Mouse (Mus musculus): ENCODE results near the gene Gm20431. TPM values are rescaled to one million over a fixed set of nuclear protein-coding genes. Genes with fewer than 3 reads are reported as not detected.

The Gm20431 gene
- polyA plus RNA-seq, 1 experiment from 2014 or later, result 4.9 TPM

DNA sequence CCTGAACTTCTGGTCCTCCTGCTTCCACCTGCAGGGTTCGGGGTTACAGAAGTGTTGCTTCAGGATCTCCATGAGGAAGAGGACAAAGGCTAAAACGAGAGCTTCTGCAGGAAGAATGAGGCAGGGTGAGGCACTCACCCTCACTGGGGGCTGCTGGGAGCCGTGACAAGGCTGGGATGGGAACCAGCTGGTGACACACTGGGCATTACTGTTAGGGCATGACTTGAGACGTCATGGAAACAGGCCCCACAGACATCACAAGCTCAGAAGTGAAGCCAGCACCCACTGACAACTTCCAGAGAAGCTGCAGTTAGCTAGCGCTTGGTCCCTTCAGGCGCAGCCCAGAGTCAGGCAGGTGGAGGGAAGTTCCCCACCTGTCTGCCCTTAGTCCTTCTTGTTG lies 61.4 kb downstream of the Gm20431 start:
- no peak overlapping the region for H3K27ac ChIP-seq (ENCODE audit: low read depth, low read length)
- no peaks in the 10 kb centered on the region for H3K9me3 ChIP-seq (ENCODE audit: control insufficient read depth, low read length)
- peaks cover 17% of the 10 kb centered on the region for H3K4me1 ChIP-seq (replicated peaks; ENCODE audit: control insufficient read depth, insufficient read depth, low read length)
- H3K4me3 ChIP-seq (ENCODE audit: low read depth, low read length), result no peak overlapping the region
- H3K4me2 ChIP-seq, result no peak overlapping the region
- DNase-seq (ENCODE audit: low spot score) (no peak), ATAC-seq (replicated peaks; ENCODE audit: low FRiP score) (no peak)
- no peaks in the 10 kb centered on the region for H3K27me3 ChIP-seq (replicated peaks; ENCODE audit: control insufficient read depth, insufficient read depth, low read length)
- no peaks in the 10 kb centered on the region for H3K36me3 ChIP-seq (ENCODE audit: control insufficient read depth, insufficient read depth, low read length)
- no peak overlapping the region for H3K9ac ChIP-seq (ENCODE audit: low read depth, low read length)
- WGBS, result 72% methylated on average over 6 of the region's 6 CpGs

DNA sequence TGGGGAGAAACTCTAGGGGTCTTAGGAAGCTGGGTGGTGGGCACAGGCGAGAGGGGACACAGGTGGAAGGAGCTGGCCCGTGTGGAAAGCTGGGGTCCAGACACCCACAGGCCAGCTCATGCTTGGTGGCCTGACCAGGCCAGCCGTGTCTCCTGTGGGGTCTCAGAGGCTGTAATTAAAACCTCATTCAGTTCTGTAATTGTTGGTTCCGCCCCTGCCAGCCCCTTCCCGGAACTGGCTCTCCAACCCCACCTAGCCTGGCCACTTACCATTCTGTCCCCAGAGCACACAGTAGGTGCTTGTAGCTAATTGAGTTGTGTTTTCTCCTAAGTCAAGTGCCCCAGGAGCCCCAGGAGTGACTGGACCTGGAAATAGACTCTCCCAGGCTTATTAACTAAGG lies 62.1 kb downstream of the Gm20431 start:
- peaks cover 17% of the 10 kb centered on the region for H3K4me1 ChIP-seq (replicated peaks; ENCODE audit: control insufficient read depth, insufficient read depth, low read length)
- DNase-seq (ENCODE audit: low spot score) (no peak), ATAC-seq (replicated peaks; ENCODE audit: low FRiP score) (no peak)
- H3K9me3 ChIP-seq (ENCODE audit: control insufficient read depth, low read length), result no peaks in the 10 kb centered on the region
- no peak overlapping the region for H3K27ac ChIP-seq (ENCODE audit: low read depth, low read length)
- H3K9ac ChIP-seq (ENCODE audit: low read depth, low read length), result no peak overlapping the region
- H3K27me3 ChIP-seq (replicated peaks; ENCODE audit: control insufficient read depth, insufficient read depth, low read length), result no peaks in the 10 kb centered on the region
- H3K36me3 ChIP-seq (ENCODE audit: control insufficient read depth, insufficient read depth, low read length), result no peaks in the 10 kb centered on the region
- H3K4me2 ChIP-seq, result no peak overlapping the region
- 86% methylated on average over 5 of the region's 5 CpGs for WGBS
- no peak overlapping the region for H3K4me3 ChIP-seq (ENCODE audit: low read depth, low read length)

DNA sequence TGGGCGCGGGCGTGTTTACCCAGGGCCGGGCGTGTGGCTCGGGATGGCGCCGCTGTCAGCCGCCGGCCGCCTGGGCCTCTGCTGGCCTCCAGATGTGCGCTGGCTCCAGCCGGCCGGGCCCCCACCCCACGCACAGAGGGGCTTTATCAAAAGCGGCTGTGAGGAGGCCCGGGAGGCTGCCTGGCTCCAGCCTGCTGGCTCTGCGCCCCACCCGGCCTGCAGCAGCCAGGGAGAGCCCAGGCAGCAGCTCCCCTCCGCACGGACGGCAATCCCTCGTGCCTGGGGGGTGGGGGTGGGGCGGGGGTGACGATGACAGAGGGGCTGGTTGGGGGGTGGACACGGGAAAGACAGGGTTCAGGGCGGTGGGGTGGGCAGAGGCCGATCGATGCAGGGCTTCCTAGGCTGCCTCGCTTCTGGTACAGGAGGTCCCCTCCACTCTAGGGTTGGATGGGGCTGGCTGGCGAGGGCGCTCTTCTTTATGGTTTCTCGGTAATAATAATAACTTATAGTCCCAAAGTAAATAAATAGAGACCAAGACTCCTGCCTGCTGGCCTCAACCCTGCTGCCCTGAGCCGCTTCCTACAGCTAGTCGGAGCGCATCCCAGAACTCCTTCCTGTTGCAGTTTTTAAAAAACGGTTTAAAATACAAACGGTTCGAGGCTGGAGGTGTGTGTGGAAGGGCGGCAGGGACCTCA lies 63.7 kb downstream of the Gm20431 start:
- Histone ChIP-seq H3K9ac (ENCODE audit: low read depth, low read length) (peak overlapping the region; percentile 30; the same call in 1 of the 2 replicates), H3K4me2 (peak overlapping the region; percentile 48), H3K36me3 (ENCODE audit: control insufficient read depth, insufficient read depth, low read length) (no peaks in the 10 kb centered on the region), H3K9me3 (ENCODE audit: control insufficient read depth, low read length) (no peaks in the 10 kb centered on the region), H3K4me1 (replicated peaks; ENCODE audit: control insufficient read depth, insufficient read depth, low read length) (peaks cover 22% of the 10 kb centered on the region), H3K27ac (ENCODE audit: low read depth, low read length) (peak overlapping the region; percentile 67), H3K4me3 (ENCODE audit: low read depth, low read length) (no peak overlapping the region), H3K27me3 (replicated peaks; ENCODE audit: control insufficient read depth, insufficient read depth, low read length) (no peaks in the 10 kb centered on the region)
- DNase-seq (ENCODE audit: low spot score) (no peak), ATAC-seq (replicated peaks; ENCODE audit: low FRiP score) (peak; percentile 32; the same call in 1 of the 2 replicates)
- WGBS, result 43% methylated on average over 40 of the region's 40 CpGs

DNA sequence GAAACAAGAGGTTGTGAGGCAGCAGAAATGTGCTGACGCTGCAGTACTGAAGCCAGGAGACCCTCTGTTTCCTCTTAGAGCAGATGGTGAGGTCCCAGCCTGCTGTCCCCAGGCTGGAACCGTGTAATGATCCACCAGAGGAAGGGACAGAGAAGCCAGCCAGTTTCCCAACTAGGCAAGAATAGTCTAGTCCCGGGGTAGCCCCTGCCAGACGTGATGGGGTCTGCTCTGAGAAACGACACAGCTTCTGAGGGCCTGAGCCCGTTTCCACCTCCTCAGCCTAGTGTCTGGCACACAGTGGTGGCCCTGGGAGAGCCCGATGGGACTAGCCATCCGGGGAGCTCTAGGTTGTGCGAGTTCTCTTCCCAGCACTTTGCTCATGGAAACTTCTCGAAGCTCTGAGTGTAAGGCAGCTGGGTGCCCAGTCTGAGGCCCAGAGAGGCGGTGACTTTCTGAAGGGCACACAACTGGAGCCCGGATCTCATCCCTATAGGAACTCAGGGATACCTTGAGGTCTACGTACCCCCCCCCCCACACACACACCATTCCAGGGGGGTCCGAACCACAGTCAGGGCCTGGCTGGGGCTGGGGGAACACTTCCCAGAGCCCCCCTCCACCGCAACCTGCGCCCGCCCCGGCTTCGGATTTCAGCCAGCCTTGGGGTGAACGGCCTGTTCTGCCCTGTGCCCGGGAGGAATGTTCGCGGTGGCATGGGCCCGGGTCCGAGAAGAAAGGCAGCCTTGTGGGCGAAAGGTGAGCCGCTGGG lies 64.4 kb downstream of the Gm20431 start:
- Histone ChIP-seq H3K36me3 (ENCODE audit: control insufficient read depth, insufficient read depth, low read length) (no peaks in the 10 kb centered on the region), H3K27me3 (replicated peaks; ENCODE audit: control insufficient read depth, insufficient read depth, low read length) (no peaks in the 10 kb centered on the region), H3K9me3 (ENCODE audit: control insufficient read depth, low read length) (no peaks in the 10 kb centered on the region), H3K4me1 (replicated peaks; ENCODE audit: control insufficient read depth, insufficient read depth, low read length) (peaks cover 22% of the 10 kb centered on the region), H3K4me2 (peak overlapping the region; percentile 48), H3K4me3 (ENCODE audit: low read depth, low read length) (no peak overlapping the region), H3K27ac (ENCODE audit: low read depth, low read length) (peak overlapping the region; percentile 67), H3K9ac (ENCODE audit: low read depth, low read length) (0 out of 2 replicates have a peak overlapping the region, but pooled peaks have one; percentile 30)
- no peak for DNase-seq (ENCODE audit: low spot score)
- ATAC-seq (replicated peaks; ENCODE audit: low FRiP score), result peak; percentile 27; the same call in 1 of the 2 replicates
- WGBS, result 42% methylated on average over 27 of the region's 27 CpGs

DNA sequence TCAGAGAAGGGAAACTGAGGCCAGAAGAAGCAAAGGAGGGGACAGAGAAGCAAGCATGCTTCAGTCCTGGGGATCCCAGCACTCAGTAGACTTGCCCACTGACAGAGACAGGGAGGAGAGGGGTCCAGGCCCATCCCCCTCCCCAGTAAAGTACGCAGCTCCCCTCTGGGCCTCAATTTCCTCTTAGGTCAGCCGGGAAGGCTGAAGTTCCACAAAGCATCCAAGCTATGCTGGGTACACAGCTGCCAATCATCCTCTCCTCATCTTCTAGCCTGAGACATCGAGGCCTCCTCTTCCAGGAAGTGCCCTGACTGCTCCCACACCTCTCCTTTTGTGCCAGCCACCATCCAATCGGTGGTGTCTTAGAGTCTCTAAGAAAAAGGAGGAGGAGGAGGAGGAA lies 65.0 kb downstream of the Gm20431 start:
- DNase-seq (ENCODE audit: low spot score), result no peak
- no peak overlapping the region for H3K9ac ChIP-seq (ENCODE audit: low read depth, low read length)
- 28% methylated on average over 4 of the region's 4 CpGs for WGBS

DNA sequence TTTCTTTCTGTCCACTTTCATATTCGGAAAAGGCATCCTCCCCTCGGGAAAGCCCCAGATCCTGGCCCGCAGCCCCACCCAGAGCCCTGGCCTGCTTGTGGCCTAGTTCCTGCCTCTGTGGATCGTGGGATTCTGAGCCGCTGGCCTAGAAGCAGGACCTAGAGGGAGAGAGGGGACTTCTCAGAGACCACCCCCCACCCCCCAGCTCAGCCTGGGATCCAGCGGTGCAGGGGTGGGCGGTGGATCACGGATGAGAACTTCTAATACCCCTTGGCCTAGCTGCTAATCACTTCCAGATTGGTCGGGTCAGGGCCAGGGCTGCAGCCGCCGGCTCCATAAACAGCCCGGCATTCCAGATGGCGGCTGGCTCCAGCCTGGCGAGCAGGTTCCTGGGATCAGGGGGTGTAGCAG lies 65.5 kb downstream of the Gm20431 start:
- 57% methylated on average over 14 of the region's 14 CpGs for WGBS
- H3K4me1 ChIP-seq (replicated peaks; ENCODE audit: control insufficient read depth, insufficient read depth, low read length), result peaks cover 22% of the 10 kb centered on the region
- no peak for DNase-seq (ENCODE audit: low spot score)

More for the DNA sequence above, 65.0 kb downstream of the Gm20431 start:
- no peaks in the 10 kb centered on the region for H3K9me3 ChIP-seq (ENCODE audit: control insufficient read depth, low read length)
- no peak overlapping the region for H3K4me3 ChIP-seq (ENCODE audit: low read depth, low read length)
- H3K27ac ChIP-seq (ENCODE audit: low read depth, low read length), result no peak overlapping the region
- no peak for ATAC-seq (replicated peaks; ENCODE audit: low FRiP score)
- H3K27me3 ChIP-seq (replicated peaks; ENCODE audit: control insufficient read depth, insufficient read depth, low read length), result no peaks in the 10 kb centered on the region
- no peaks in the 10 kb centered on the region for H3K36me3 ChIP-seq (ENCODE audit: control insufficient read depth, insufficient read depth, low read length)
- no peak overlapping the region for H3K4me2 ChIP-seq
- peaks cover 22% of the 10 kb centered on the region for H3K4me1 ChIP-seq (replicated peaks; ENCODE audit: control insufficient read depth, insufficient read depth, low read length)

DNA sequence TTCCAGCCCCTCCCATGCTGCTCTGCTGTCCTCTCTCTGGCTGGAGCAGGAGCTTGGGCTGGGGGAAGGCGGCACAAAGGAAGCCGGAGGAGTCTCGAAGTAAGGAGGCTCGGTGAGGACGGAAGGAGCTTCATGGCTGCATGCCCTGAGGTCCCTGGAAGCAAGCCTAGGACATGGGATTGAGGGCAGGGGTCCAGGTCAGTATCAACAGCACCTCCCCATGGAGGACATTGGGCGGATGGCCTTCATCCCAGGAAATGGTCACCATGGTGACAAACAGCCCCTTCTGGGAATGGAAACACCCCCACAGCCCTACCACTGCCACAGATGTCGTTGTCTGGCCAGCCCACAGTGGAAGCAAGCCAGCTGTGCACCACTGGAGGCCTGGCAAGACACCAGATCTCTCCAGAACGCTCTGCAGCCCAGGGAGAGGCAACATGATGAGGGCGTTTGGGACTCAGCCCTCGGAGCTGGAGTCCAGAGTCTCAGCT lies 66.8 kb downstream of the Gm20431 start:
- no peaks in the 10 kb centered on the region for H3K36me3 ChIP-seq (ENCODE audit: control insufficient read depth, insufficient read depth, low read length)
- 0 out of 2 replicates have a peak overlapping the region, but pooled peaks have one; percentile 2 for H3K27ac ChIP-seq (ENCODE audit: low read depth, low read length)
- H3K4me1 ChIP-seq (replicated peaks; ENCODE audit: control insufficient read depth, insufficient read depth, low read length), result peaks cover 25% of the 10 kb centered on the region
- H3K9ac ChIP-seq (ENCODE audit: low read depth, low read length), result no peak overlapping the region
- no peak overlapping the region for H3K4me2 ChIP-seq
- no peak for ATAC-seq (replicated peaks; ENCODE audit: low FRiP score)
- no peaks in the 10 kb centered on the region for H3K9me3 ChIP-seq (ENCODE audit: control insufficient read depth, low read length)
- 54% methylated on average over 10 of the region's 10 CpGs for WGBS
- no peak for DNase-seq (ENCODE audit: low spot score)
- no peak overlapping the region for H3K4me3 ChIP-seq (ENCODE audit: low read depth, low read length)
- no peaks in the 10 kb centered on the region for H3K27me3 ChIP-seq (replicated peaks; ENCODE audit: control insufficient read depth, insufficient read depth, low read length)

More for the DNA sequence above, 65.5 kb downstream of the Gm20431 start:
- no peaks in the 10 kb centered on the region for H3K36me3 ChIP-seq (ENCODE audit: control insufficient read depth, insufficient read depth, low read length)
- H3K9ac ChIP-seq (ENCODE audit: low read depth, low read length), result peak overlapping the region; percentile 46; the same call in 1 of the 2 replicates
- ATAC-seq (replicated peaks; ENCODE audit: low FRiP score), result no peak
- no peak overlapping the region for H3K4me3 ChIP-seq (ENCODE audit: low read depth, low read length)
- peak overlapping the region; percentile 67; the same call in 1 of the 2 replicates for H3K27ac ChIP-seq (ENCODE audit: low read depth, low read length)
- no peaks in the 10 kb centered on the region for H3K9me3 ChIP-seq (ENCODE audit: control insufficient read depth, low read length)
- H3K4me2 ChIP-seq, result no peak overlapping the region
- no peaks in the 10 kb centered on the region for H3K27me3 ChIP-seq (replicated peaks; ENCODE audit: control insufficient read depth, insufficient read depth, low read length)

DNA sequence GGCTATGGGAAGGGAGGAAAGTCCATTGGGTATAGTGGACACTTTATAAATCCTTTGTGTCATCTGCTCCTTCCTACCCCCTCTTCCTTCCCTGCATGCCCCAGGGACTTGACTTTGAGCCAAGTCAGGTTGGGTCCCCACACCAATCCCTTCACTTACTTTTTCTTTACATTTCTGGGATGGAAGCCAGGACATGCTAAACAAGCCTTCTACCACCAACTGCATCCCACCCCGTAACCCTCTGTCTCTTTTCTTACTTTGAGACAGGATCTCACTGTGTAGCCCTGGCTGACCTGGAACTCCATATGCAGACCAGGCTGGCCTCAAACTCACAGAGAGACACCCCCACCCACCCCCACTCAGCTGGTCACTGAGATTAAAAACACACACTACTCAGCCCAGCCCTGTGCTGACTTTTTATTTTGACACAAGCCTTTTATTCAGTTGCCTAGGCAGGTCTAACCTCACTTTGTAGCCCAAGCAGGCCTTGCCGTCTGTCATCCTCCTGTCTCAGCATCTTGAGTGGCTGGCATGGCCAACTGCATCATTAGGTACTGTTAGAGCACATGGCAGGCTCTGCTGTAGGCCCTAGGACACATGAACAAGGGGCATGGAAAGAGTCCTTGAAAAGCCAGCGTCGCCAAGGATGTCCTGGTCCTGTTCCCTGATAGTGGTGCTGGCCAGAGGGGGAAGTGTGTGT lies 67.6 kb downstream of the Gm20431 start:
- Histone ChIP-seq H3K36me3 (ENCODE audit: control insufficient read depth, insufficient read depth, low read length) (no peaks in the 10 kb centered on the region), H3K27me3 (replicated peaks; ENCODE audit: control insufficient read depth, insufficient read depth, low read length) (no peaks in the 10 kb centered on the region), H3K9me3 (ENCODE audit: control insufficient read depth, low read length) (no peaks in the 10 kb centered on the region), H3K27ac (ENCODE audit: low read depth, low read length) (peak overlapping the region; percentile 2), H3K4me3 (ENCODE audit: low read depth, low read length) (no peak overlapping the region), H3K9ac (ENCODE audit: low read depth, low read length) (no peak overlapping the region), H3K4me1 (replicated peaks; ENCODE audit: control insufficient read depth, insufficient read depth, low read length) (peaks cover 33% of the 10 kb centered on the region), H3K4me2 (no peak overlapping the region)
- no peak for ATAC-seq (replicated peaks; ENCODE audit: low FRiP score)
- no peak for DNase-seq (ENCODE audit: low spot score)
- WGBS, result 78% methylated on average over 4 of the region's 4 CpGs

Data from liver, embryonic 11.5 days (tissue).